19 mouse cellular contexts compared by ENCODE assay signal in the genomic region with DNA sequence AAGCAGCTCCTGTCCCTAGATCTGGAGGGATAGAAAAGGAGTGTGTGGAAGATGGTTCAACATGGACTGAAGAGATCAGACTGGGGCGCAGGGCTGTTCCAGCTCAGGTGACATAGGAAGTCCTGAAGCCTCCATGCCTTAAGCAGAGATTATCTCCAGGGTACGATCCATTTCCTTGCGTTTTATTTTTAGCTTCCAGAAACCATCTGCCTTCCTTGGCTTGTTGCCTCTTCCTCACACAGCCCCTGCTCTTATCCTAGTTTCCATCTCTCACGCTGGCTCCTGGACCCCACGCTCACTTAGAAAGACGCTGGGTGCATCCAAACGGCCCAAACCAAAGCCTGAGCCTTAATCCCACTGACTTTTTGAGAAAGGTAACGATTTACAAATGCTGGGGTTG.
DNase-seq lines count a peak whose midpoint lies in the region; ATAC-seq and TF ChIP-seq lines count a peak whose summit lies in the region.
"Had no signal": no experiment of that assay in that cellular context is flagged by ENCODE, and none has a peak within 500 bp of the region (broad histone marks: within the 10 kb centered on the region; RNA-seq: fewer than 3 reads in every experiment).

No protein-coding gene starts in this region.

- ATAC-seq in forebrain, postnatal 0 days: 0 out of 2 replicates have a peak, but pooled peaks have one; percentile 29

- H3K27ac ChIP-seq in forebrain, postnatal 0 days (ENCODE audit: low read depth, low read length): no peak overlapping the region
- no peak overlapping the region for H3K27ac ChIP-seq in forebrain, embryonic 10.5 days
- H3K27ac ChIP-seq: hindbrain, embryonic 14.5 days; midbrain, embryonic 12.5 days had no signal

- no peak overlapping the region for H3K4me2 ChIP-seq in forebrain, postnatal 0 days (ENCODE audit: low read depth)
- H3K4me2 ChIP-seq: hindbrain, embryonic 14.5 days; midbrain, embryonic 12.5 days had no signal

- no peak overlapping the region for H3K9ac ChIP-seq in forebrain, postnatal 0 days
- H3K9ac ChIP-seq: hindbrain, embryonic 14.5 days; midbrain, embryonic 12.5 days had no signal

- no peak for TF ChIP-seq CTCF in forebrain, postnatal 0 days (IDR thresholded peaks at IDR 0.05; ENCODE audit: low read depth)

- no peaks in the 10 kb centered on the region for H3K36me3 ChIP-seq in forebrain, postnatal 0 days (ENCODE audit: insufficient read depth)
- no peaks in the 10 kb centered on the region for H3K36me3 ChIP-seq in forebrain, embryonic 10.5 days (replicated peaks)
- H3K36me3 ChIP-seq: G1E; midbrain, embryonic 12.5 days had no signal

- 56% methylated on average over 8 of the region's 8 CpGs for WGBS in forebrain, postnatal 0 days
- WGBS in forebrain, embryonic 10.5 days: 87% methylated on average over 8 of the region's 8 CpGs

- intact Hi-C loops in left cerebral cortex, postnatal 4 days (cut with DNase I): no loop called here

- H3K4me1 ChIP-seq in forebrain, postnatal 0 days (ENCODE audit: insufficient read depth): peaks cover 13% of the 10 kb centered on the region; the same call in 1 of the 2 replicates
- peaks cover 26% of the 10 kb centered on the region for H3K4me1 ChIP-seq in forebrain, embryonic 10.5 days

- H3K4me3 ChIP-seq in forebrain, postnatal 0 days (ENCODE audit: low read depth, low read length): no peak overlapping the region
- no peak overlapping the region for H3K4me3 ChIP-seq in forebrain, embryonic 10.5 days
- H3K4me3 ChIP-seq: midbrain, embryonic 12.5 days; myocyte had no signal

- peak; percentile 68 for DNase-seq in forebrain, postnatal 0 days
- no peak for DNase-seq in forebrain, embryonic 10.5 days (ENCODE audit: extremely low spot score, low spot score)
- peak; percentile 25 for DNase-seq in left cerebral cortex, postnatal 4 days
- no peak for DNase-seq in left cerebral cortex, adult 11 months (ENCODE audit: low spot score)
- DNase-seq in cerebellum, adult 11-12 months: peak; percentile 56
- DNase-seq in cerebellum, postnatal 25 days: peak; percentile 58 to 65
- DNase-seq in urinary bladder, adult 2 months (ENCODE audit: low spot score): no peak
- DNase-seq in adrenal gland, adult 8-10 months: no peak
- DNase-seq: embryo, embryonic 11 days; heart, adult 18-20 months; kidney, adult 9 months; layer of hippocampus, adult 9-11 months; liver; lung, adult 18-20 months; lung, postnatal 4 days had no signal

- no peaks in the 10 kb centered on the region for H3K27me3 ChIP-seq in forebrain, postnatal 0 days (ENCODE audit: insufficient read depth, low read length)
- no peaks in the 10 kb centered on the region for H3K27me3 ChIP-seq in forebrain, embryonic 10.5 days (ENCODE audit: poor library complexity, severe bottlenecking)
- H3K27me3 ChIP-seq: midbrain, embryonic 12.5 days had no signal

- H3K9me3 ChIP-seq in forebrain, postnatal 0 days (ENCODE audit: low read length): no peaks in the 10 kb centered on the region
- no peaks in the 10 kb centered on the region for H3K9me3 ChIP-seq in forebrain, embryonic 10.5 days
- H3K9me3 ChIP-seq: G1E; midbrain, embryonic 12.5 days had no signal

Comparison
In these comparisons a context has a peak if more than half of its experiments do, and no peak if none do; other contexts are left out.
1. DNase-seq: peak in forebrain, postnatal 0 days (single experiment), left cerebral cortex, postnatal 4 days (single experiment), cerebellum, adult 11-12 months (single experiment) and cerebellum, postnatal 25 days (2 of 2); none in forebrain, embryonic 10.5 days (single experiment), left cerebral cortex, adult 11 months (single experiment), urinary bladder, adult 2 months (single experiment) and adrenal gland, adult 8-10 months (single experiment).